Mouse (Mus musculus): Measurements from ENCODE around the gene Fam120c.
"Not testable (repeated sequence)": the region's sequence is repeated elsewhere in the genome, so short reads cannot be mapped to it uniquely, and the experiment has no call there.

Fam120c gene

DNA sequence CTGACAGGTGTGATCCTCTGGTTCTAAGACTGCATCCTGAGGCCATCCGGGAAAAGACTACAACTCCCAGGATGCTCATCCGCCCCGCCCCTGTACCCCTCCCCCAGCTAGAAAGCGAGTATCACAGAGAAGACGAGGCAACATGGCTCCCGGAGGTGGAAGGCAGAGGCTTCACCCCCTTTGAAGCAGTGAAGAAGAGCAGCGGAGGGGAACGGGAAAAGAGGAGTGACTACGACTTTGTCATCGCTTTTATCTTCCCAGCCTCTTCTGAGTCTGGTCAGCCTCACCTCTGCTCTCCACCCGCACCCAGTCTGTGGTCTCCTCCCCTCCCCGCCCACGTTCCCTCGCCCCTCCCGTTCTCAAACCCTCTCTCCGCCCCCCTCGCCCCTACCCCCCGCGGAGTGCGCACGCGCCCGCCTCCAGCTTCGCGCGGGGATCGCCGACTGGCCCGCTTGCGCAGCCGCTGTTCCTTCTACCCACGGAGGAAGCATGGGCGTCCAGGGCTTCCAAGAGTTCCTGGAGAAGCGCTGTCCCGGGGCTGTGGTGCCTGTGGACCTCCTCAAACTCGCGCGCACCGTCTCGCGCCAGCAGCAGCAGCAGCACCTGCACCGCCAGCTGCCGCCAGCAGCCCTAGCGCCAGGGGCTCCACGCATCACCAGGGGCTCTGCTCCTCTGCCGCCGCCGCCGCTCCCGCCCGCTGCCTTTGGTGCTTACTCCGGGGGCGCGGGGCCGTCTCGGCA is at the start of gene Fam120c:
Gene Fam120c (plus strand): TSS at position 415 of the 740 bp plus-strand sequence.
- DNase-seq (ENCODE audit: low spot score): peak; percentile 82

DNA sequence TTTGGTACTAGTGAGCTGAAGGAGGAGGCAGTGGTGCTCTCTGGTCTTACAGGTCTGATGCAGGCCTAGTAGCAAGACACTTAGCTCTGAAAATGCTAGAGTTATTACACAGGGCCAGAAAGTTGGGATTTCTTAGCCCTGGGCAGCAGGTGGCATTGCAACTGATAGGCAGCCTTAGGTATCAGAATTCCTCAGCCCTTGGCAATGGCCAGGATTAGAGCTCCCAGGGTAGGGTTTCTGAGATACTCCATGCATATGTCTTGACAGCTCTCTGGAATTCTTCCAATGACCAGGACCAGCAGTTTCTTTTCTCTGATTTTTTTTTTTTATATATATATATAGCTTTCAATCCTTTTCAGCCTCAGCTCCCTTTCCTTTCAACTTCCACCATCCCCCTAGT is 45.6 kb upstream of the Fam120c start:
- DNase-seq (ENCODE audit: low spot score): peak; percentile 18

DNA sequence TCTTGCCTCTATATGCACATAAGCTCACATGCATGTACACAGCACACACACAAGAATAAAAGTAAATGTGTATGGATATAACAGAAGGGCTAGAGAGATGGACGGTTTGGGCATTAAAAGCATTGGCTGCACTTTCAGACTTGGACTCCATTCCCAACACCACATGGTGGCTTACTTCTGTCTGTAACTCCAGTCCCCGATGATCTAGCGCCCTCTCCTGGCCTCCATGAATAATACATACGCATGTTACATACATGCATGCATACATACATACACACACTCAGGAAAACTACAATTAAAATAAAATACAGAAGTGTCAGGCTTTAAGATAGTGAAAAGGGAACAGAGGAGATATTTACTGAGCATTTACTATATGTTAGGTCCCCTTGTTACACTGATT is 30.2 kb upstream of the Fam120c start:
- DNase-seq (ENCODE audit: low spot score): no peak

GRCm38 (mm10) chrX:151333615-151334014 is 10.4 kb upstream of the Fam120c start:
- no peak for DNase-seq (ENCODE audit: low spot score)

- no peak for DNase-seq (ENCODE audit: low spot score)
Measured at GRCm38 (mm10) chrX:151337804-151338203, 6.2 kb upstream of the Fam120c start.

DNA sequence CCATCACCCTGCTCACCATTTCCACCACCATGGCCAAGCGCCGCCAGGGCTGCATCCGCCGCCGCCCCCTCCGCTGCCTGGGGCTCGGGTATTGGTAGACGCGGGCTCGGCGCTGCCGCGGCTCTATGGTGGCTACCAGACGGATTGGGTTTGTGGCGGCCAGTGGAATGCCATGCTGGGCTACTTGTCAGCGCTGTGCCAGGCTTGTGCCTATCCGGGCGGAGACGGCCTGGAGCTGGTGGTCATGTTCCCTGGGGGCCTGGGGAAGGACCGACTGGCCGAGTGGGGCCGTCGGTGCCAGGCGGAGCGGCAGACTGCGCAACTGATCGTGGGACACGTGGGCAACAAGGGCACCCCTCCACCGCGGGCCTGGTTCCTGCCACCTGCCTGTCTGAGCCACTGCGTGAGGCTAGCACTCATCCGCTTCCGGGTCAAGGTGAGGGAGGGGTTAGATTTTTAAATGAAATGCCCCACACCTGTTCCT is 568 bp downstream of the Fam120c start:
- peak; percentile 50 for DNase-seq (ENCODE audit: low spot score)

- peak; percentile 5 for DNase-seq (ENCODE audit: low spot score)
Measured at GRCm38 (mm10) chrX:151345333-151346125, 1.6 kb downstream of the Fam120c start.

GRCm38 (mm10) chrX:151347278-151347677 is 3.3 kb downstream of the Fam120c start:
- DNase-seq (ENCODE audit: low spot score): no peak

DNA sequence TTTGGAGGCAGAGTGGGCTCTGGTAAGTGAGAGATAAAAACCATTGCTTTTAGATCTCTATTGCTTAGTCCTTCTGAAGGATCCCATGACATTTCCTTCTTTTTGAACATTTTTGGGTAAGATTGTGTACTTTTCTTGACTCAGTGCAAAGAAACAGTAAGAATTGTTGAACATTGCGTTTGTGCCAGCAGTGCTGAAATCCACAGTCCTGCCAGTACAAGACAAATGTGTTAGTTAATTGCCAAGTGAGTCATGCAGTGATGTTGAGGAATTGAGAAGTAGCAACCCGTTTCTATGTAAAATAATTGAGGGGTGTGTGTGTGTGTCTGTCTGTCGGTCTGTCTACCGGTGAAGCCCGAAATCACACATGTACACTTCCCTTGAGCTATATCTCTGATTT is 5.3 kb downstream of the Fam120c start:
- no peak for DNase-seq (ENCODE audit: low spot score)

GRCm38 (mm10) chrX:151418801-151419200 is 74.8 kb downstream of the Fam120c start:
- DNase-seq (ENCODE audit: low spot score): no peak

- no peak for DNase-seq (ENCODE audit: low spot score)
Measured at GRCm38 (mm10) chrX:151420791-151421190, 76.8 kb downstream of the Fam120c start.

- no peak for DNase-seq (ENCODE audit: low spot score)
Measured at GRCm38 (mm10) chrX:151443637-151444036, 99.7 kb downstream of the Fam120c start.

DNA sequence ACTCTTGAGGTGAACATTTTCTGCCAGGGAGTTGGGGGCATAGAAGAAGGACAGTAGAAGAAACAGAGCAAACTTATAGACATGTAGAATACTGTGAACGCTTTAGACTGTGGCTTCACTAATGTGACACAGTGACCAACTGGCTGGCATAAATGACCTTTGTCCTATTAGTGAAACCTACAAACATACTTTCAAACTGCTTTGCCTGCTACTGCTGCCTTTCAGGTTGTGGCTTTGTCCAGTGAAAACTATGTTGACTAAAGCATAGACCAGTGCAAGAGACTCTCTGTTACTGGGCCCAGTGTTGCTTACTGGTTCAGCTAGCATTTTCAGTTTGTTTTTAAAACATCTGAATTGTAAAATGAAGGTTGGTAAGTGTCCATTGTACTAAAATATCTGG is 100.2 kb downstream of the Fam120c start:
- no peak for DNase-seq (ENCODE audit: low spot score)

DNA sequence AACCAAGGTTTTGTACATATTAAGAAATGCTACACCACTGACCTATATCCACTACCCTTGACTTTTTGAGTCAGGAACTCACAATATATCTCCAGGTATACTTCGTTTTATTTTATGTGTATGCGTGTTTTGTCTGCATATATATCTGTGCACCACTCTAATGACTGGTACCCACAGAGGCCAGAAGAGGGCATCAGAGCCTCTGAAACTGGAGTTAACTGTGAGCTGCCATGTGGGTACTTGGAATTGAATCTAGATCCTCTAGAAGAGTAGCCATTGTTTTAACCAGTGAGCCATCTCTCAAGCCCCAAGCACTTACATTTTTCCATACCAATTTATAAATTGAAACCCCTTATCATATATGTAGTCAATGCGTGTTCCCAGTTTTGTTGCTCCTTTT is 144.2 kb downstream of the Fam120c start:
- DNase-seq (ENCODE audit: low spot score): no peak

GRCm38 (mm10) chrX:151493269-151493668 is 149.3 kb downstream of the Fam120c start:
- not testable (repeated sequence) for DNase-seq (ENCODE audit: low spot score)

GRCm38 (mm10) chrX:151496596-151496995 is 152.6 kb downstream of the Fam120c start:
- no peak for DNase-seq (ENCODE audit: low spot score)

- no peak for DNase-seq (ENCODE audit: low spot score)
Measured at GRCm38 (mm10) chrX:151508536-151508935, 164.6 kb downstream of the Fam120c start.

- no peak for DNase-seq (ENCODE audit: low spot score)
Measured at GRCm38 (mm10) chrX:151509906-151510305, 165.9 kb downstream of the Fam120c start.

- DNase-seq (ENCODE audit: low spot score): no peak
Measured at GRCm38 (mm10) chrX:151513066-151513465, 169.1 kb downstream of the Fam120c start.

- no peak for DNase-seq (ENCODE audit: low spot score)
Measured at GRCm38 (mm10) chrX:151513694-151514093, 169.7 kb downstream of the Fam120c start.

GRCm38 (mm10) chrX:151518181-151518580 is 174.2 kb downstream of the Fam120c start:
- no peak for DNase-seq (ENCODE audit: low spot score)

DNA sequence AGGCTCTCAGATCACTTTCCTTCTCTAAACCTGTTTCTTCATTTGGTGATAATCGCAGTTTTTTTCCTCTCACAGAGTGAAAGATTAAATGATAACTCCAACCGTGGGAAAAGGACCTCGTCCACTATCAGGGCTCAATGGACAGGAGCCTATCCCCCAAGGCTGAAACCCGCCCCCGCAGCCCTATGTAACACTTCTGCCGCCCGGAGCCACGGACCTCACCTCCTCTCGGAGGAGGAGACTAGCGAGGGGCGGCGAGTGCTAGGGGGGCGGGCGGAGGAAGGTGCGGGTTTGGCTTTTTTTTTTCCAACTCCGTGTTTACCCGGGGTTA is 176.1 kb downstream of the Fam120c start:
- no peak for DNase-seq (ENCODE audit: low spot score)

Measured in MN1 (cell line).